Mouse (Mus musculus): ENCODE data around the gene Aff1. TPM values are rescaled to one million over a fixed set of nuclear protein-coding genes. Genes with fewer than 3 reads are reported as not detected.

The Aff1 gene
- polyA plus RNA-seq, 1 experiment from 2014 or later: 12.1 TPM

DNA sequence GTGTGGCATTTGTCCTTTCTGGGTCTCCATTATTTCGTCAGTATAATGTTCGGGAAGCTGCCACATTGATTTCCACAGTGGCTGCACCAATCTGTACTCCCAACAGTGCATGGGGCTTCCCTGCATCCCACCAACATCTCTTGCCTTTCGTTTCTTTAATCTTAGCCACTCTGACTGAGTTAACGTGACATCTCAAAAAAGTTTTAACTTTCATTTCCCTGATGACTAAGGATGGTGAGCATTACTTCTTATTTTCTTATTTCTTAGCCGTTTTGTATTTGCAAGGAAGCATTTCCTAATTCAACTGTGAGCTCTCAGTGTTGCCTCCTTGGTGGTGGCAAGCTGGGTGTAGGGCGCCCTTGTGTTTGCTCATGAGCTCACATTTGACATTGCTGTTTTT lies 22.8 kb downstream of the Aff1 start:
- no peak overlapping the region for H3K4me2 ChIP-seq
- WGBS (ENCODE audit: insufficient replicate concordance): 76% methylated on average over 6 of the region's 6 CpGs
- no peak overlapping the region for H3K9ac ChIP-seq (ENCODE audit: low read depth, low read length)
- ATAC-seq (replicated peaks; ENCODE audit: insufficient number of reproducible peaks, low FRiP score, low TSS enrichment): no peak
- no peaks in the 10 kb centered on the region for H3K9me3 ChIP-seq (replicated peaks; ENCODE audit: control insufficient read depth, low read length)
- H3K36me3 ChIP-seq (ENCODE audit: control insufficient read depth, insufficient read depth, low read length): no peaks in the 10 kb centered on the region
- H3K27me3 ChIP-seq (ENCODE audit: control insufficient read depth, insufficient read depth, low read length): no peaks in the 10 kb centered on the region
- no peak overlapping the region for H3K27ac ChIP-seq (ENCODE audit: low read depth, low read length)
- H3K4me1 ChIP-seq (ENCODE audit: control insufficient read depth, insufficient read depth, low read length): no peaks in the 10 kb centered on the region
- no peak overlapping the region for H3K4me3 ChIP-seq (ENCODE audit: low read depth, low read length)

- H3K4me1 ChIP-seq (ENCODE audit: control insufficient read depth, insufficient read depth, low read length): no peaks in the 10 kb centered on the region
- H3K36me3 ChIP-seq (ENCODE audit: control insufficient read depth, insufficient read depth, low read length): no peaks in the 10 kb centered on the region
- H3K27me3 ChIP-seq (ENCODE audit: control insufficient read depth, insufficient read depth, low read length): no peaks in the 10 kb centered on the region
- H3K9me3 ChIP-seq (replicated peaks; ENCODE audit: control insufficient read depth, low read length): no peaks in the 10 kb centered on the region
- H3K4me3 ChIP-seq (ENCODE audit: low read depth, low read length): no peak overlapping the region
- H3K9ac ChIP-seq (ENCODE audit: low read depth, low read length): no peak overlapping the region
- ATAC-seq (replicated peaks; ENCODE audit: insufficient number of reproducible peaks, low FRiP score, low TSS enrichment): no peak
- 83% methylated on average over 5 of the region's 5 CpGs for WGBS (ENCODE audit: insufficient replicate concordance)
- no peak overlapping the region for H3K4me2 ChIP-seq
- no peak overlapping the region for H3K27ac ChIP-seq (ENCODE audit: low read depth, low read length)
These were observed 24.7 kb downstream of the Aff1 start for GRCm38 (mm10) chr5:103716824-103717342.

GRCm38 (mm10) chr5:103719131-103719530 lies 27.0 kb downstream of the Aff1 start:
- no peak overlapping the region for H3K4me2 ChIP-seq
- no peaks in the 10 kb centered on the region for H3K36me3 ChIP-seq (ENCODE audit: control insufficient read depth, insufficient read depth, low read length)
- H3K27ac ChIP-seq (ENCODE audit: low read depth, low read length): no peak overlapping the region
- ATAC-seq (replicated peaks; ENCODE audit: insufficient number of reproducible peaks, low FRiP score, low TSS enrichment): no peak
- no peaks in the 10 kb centered on the region for H3K27me3 ChIP-seq (ENCODE audit: control insufficient read depth, insufficient read depth, low read length)
- H3K4me1 ChIP-seq (ENCODE audit: control insufficient read depth, insufficient read depth, low read length): no peaks in the 10 kb centered on the region
- WGBS (ENCODE audit: insufficient replicate concordance): 27% methylated on average over 6 of the region's 6 CpGs
- H3K9ac ChIP-seq (ENCODE audit: low read depth, low read length): no peak overlapping the region
- no peaks in the 10 kb centered on the region for H3K9me3 ChIP-seq (replicated peaks; ENCODE audit: control insufficient read depth, low read length)
- H3K4me3 ChIP-seq (ENCODE audit: low read depth, low read length): no peak overlapping the region

DNA sequence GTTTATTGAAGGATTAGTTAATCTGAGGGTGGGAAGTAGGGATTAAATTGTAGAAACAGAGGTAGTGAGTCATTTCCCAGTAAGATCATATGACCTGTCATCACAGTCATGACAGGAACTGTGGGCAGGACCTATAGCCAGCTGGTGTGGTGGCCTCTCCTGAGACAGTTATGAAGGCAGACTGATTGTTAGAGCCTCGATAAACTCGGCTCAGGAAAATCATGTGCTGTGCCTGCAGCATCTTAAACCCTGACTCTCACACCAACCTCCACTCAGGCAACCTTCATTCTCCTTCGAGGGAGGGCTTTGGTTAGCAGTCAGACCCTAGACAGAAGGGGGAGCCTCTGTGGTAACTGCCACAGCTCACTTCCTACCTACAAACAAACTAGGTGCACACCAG lies 27.7 kb downstream of the Aff1 start:
- H3K4me3 ChIP-seq (ENCODE audit: low read depth, low read length): no peak overlapping the region
- no peaks in the 10 kb centered on the region for H3K9me3 ChIP-seq (replicated peaks; ENCODE audit: control insufficient read depth, low read length)
- H3K4me1 ChIP-seq (ENCODE audit: control insufficient read depth, insufficient read depth, low read length): no peaks in the 10 kb centered on the region
- H3K27ac ChIP-seq (ENCODE audit: low read depth, low read length): no peak overlapping the region
- no peak overlapping the region for H3K9ac ChIP-seq (ENCODE audit: low read depth, low read length)
- H3K27me3 ChIP-seq (ENCODE audit: control insufficient read depth, insufficient read depth, low read length): no peaks in the 10 kb centered on the region
- H3K36me3 ChIP-seq (ENCODE audit: control insufficient read depth, insufficient read depth, low read length): no peaks in the 10 kb centered on the region
- 46% methylated on average over 3 of the region's 3 CpGs for WGBS (ENCODE audit: insufficient replicate concordance)
- H3K4me2 ChIP-seq: no peak overlapping the region
- ATAC-seq (replicated peaks; ENCODE audit: insufficient number of reproducible peaks, low FRiP score, low TSS enrichment): no peak

DNA sequence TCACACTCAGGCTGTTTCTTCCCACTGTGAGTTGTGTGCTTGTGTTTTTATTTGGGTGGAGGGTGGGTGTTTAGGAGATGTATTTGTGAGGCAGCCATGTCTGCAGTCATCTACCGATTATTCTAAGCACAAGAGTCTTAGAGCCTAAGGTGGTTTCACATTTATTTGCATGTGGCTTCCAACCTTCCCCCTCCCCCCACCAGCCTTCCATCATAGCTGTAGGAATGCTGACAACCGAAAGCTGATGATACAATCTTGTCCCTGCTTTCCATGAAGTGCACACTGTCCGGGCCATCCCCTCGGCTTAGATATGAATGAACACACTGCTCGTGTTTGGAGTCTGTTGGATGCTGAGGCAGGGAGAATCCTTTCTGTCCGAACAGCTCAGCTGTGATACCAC lies 28.8 kb downstream of the Aff1 start:
- WGBS (ENCODE audit: insufficient replicate concordance): 54% methylated on average over 6 of the region's 6 CpGs
- Histone ChIP-seq H3K4me2 (no peak overlapping the region), H3K9me3 (replicated peaks; ENCODE audit: control insufficient read depth, low read length) (no peaks in the 10 kb centered on the region), H3K36me3 (ENCODE audit: control insufficient read depth, insufficient read depth, low read length) (no peaks in the 10 kb centered on the region), H3K27ac (ENCODE audit: low read depth, low read length) (no peak overlapping the region), H3K27me3 (ENCODE audit: control insufficient read depth, insufficient read depth, low read length) (peaks cover 2% of the 10 kb centered on the region; the same call in 1 of the 2 replicates), H3K4me1 (ENCODE audit: control insufficient read depth, insufficient read depth, low read length) (no peaks in the 10 kb centered on the region), H3K4me3 (ENCODE audit: low read depth, low read length) (no peak overlapping the region), H3K9ac (ENCODE audit: low read depth, low read length) (no peak overlapping the region)
- ATAC-seq (replicated peaks; ENCODE audit: insufficient number of reproducible peaks, low FRiP score, low TSS enrichment): no peak

GRCm38 (mm10) chr5:103721490-103721889 lies 29.3 kb downstream of the Aff1 start:
- no peaks in the 10 kb centered on the region for H3K9me3 ChIP-seq (replicated peaks; ENCODE audit: control insufficient read depth, low read length)
- H3K9ac ChIP-seq (ENCODE audit: low read depth, low read length): no peak overlapping the region
- H3K4me2 ChIP-seq: no peak overlapping the region
- no peak overlapping the region for H3K27ac ChIP-seq (ENCODE audit: low read depth, low read length)
- WGBS (ENCODE audit: insufficient replicate concordance): 75% methylated on average over 4 of the region's 4 CpGs
- H3K4me1 ChIP-seq (ENCODE audit: control insufficient read depth, insufficient read depth, low read length): no peaks in the 10 kb centered on the region
- H3K4me3 ChIP-seq (ENCODE audit: low read depth, low read length): no peak overlapping the region
- peaks cover 2% of the 10 kb centered on the region; the same call in 1 of the 2 replicates for H3K27me3 ChIP-seq (ENCODE audit: control insufficient read depth, insufficient read depth, low read length)
- H3K36me3 ChIP-seq (ENCODE audit: control insufficient read depth, insufficient read depth, low read length): no peaks in the 10 kb centered on the region
- no peak for ATAC-seq (replicated peaks; ENCODE audit: insufficient number of reproducible peaks, low FRiP score, low TSS enrichment)

- Histone ChIP-seq H3K4me1 (ENCODE audit: control insufficient read depth, insufficient read depth, low read length) (no peaks in the 10 kb centered on the region), H3K4me3 (ENCODE audit: low read depth, low read length) (no peak overlapping the region), H3K27ac (ENCODE audit: low read depth, low read length) (no peak overlapping the region), H3K4me2 (no peak overlapping the region), H3K9ac (ENCODE audit: low read depth, low read length) (no peak overlapping the region), H3K9me3 (replicated peaks; ENCODE audit: control insufficient read depth, low read length) (no peaks in the 10 kb centered on the region), H3K27me3 (ENCODE audit: control insufficient read depth, insufficient read depth, low read length) (peaks cover 2% of the 10 kb centered on the region; the same call in 1 of the 2 replicates), H3K36me3 (ENCODE audit: control insufficient read depth, insufficient read depth, low read length) (no peaks in the 10 kb centered on the region)
- 76% methylated on average over 4 of the region's 4 CpGs for WGBS (ENCODE audit: insufficient replicate concordance)
- ATAC-seq (replicated peaks; ENCODE audit: insufficient number of reproducible peaks, low FRiP score, low TSS enrichment): no peak
These were observed 30.5 kb downstream of the Aff1 start for GRCm38 (mm10) chr5:103722721-103723120.

- no peak for ATAC-seq (replicated peaks; ENCODE audit: insufficient number of reproducible peaks, low FRiP score, low TSS enrichment)
- peaks cover 2% of the 10 kb centered on the region; the same call in 1 of the 2 replicates for H3K27me3 ChIP-seq (ENCODE audit: control insufficient read depth, insufficient read depth, low read length)
- H3K4me1 ChIP-seq (ENCODE audit: control insufficient read depth, insufficient read depth, low read length): no peaks in the 10 kb centered on the region
- no peak overlapping the region for H3K9ac ChIP-seq (ENCODE audit: low read depth, low read length)
- no peak overlapping the region for H3K4me3 ChIP-seq (ENCODE audit: low read depth, low read length)
- no peak overlapping the region for H3K27ac ChIP-seq (ENCODE audit: low read depth, low read length)
- H3K4me2 ChIP-seq: no peak overlapping the region
- H3K36me3 ChIP-seq (ENCODE audit: control insufficient read depth, insufficient read depth, low read length): no peaks in the 10 kb centered on the region
- 10% methylated on average over 6 of the region's 6 CpGs for WGBS (ENCODE audit: insufficient replicate concordance)
- no peaks in the 10 kb centered on the region for H3K9me3 ChIP-seq (replicated peaks; ENCODE audit: control insufficient read depth, low read length)
These were observed 32.2 kb downstream of the Aff1 start for GRCm38 (mm10) chr5:103724384-103724783.

DNA sequence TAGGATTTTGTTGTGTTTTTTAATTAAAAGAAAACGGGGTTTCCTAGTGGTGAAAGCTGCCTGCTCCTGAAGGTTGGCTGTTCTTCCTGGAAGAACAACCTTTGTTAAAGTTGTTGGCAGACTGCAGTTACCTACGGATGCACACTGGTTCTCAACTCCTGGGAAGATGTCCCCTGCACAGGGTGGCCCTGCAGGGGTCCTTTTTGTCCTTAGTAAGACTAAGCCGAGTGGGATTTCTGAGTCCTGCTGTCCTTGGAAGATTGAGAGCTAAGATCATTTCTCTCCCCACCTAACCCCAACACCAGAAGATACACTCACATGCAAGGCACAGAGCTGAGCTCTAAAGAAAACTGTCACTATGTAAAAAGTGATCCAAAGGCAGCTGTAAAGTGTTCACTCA lies 32.6 kb downstream of the Aff1 start:
- no peaks in the 10 kb centered on the region for H3K9me3 ChIP-seq (replicated peaks; ENCODE audit: control insufficient read depth, low read length)
- no peak overlapping the region for H3K4me3 ChIP-seq (ENCODE audit: low read depth, low read length)
- peaks cover 2% of the 10 kb centered on the region; the same call in 1 of the 2 replicates for H3K27me3 ChIP-seq (ENCODE audit: control insufficient read depth, insufficient read depth, low read length)
- H3K27ac ChIP-seq (ENCODE audit: low read depth, low read length): no peak overlapping the region
- no peak overlapping the region for H3K4me2 ChIP-seq
- H3K4me1 ChIP-seq (ENCODE audit: control insufficient read depth, insufficient read depth, low read length): no peaks in the 10 kb centered on the region
- no peak for ATAC-seq (replicated peaks; ENCODE audit: insufficient number of reproducible peaks, low FRiP score, low TSS enrichment)
- WGBS (ENCODE audit: insufficient replicate concordance): 32% methylated on average over 3 of the region's 3 CpGs
- no peak overlapping the region for H3K9ac ChIP-seq (ENCODE audit: low read depth, low read length)
- no peaks in the 10 kb centered on the region for H3K36me3 ChIP-seq (ENCODE audit: control insufficient read depth, insufficient read depth, low read length)
